In genomic region chr11:5398301-5399053, GRCm38 (mm10) we compare ENCODE assay signal across 22 mouse cellular contexts. TPM values are rescaled to one million over a fixed set of nuclear protein-coding genes. Genes with fewer than 3 reads are reported as not detected.
DNase-seq lines count a peak whose midpoint lies in the region; ATAC-seq and TF ChIP-seq lines count a peak whose summit lies in the region.
"Had no signal": no experiment of that assay in that cellular context is flagged by ENCODE, and none has a peak within 500 bp of the region (broad histone marks: within the 10 kb centered on the region; RNA-seq: fewer than 3 reads in every experiment).

No protein-coding gene starts in this region.

- peaks cover 2 to 5% of the 10 kb centered on the region in 2 experiments; a peak in 2 of 4 replicates for H3K4me1 ChIP-seq in ES-E14 (ENCODE audit: control insufficient read depth in 2 of 2, insufficient read depth in 2 of 2, low read length in 2 of 2, poor library complexity in 1 of 2)
- H3K4me1 ChIP-seq in hindbrain, embryonic 12.5 days = peaks cover 9% of the 10 kb centered on the region; the same call in 1 of the 2 replicates
- H3K4me1 ChIP-seq: heart, embryonic 15.5 days had no signal

- H3K27me3 ChIP-seq in hindbrain, embryonic 12.5 days = no peaks in the 10 kb centered on the region
- H3K27me3 ChIP-seq: heart, embryonic 15.5 days; intestine, embryonic 15.5 days had no signal

- no peak overlapping the region for H3K9ac ChIP-seq in ES-E14 (ENCODE audit: insufficient read depth, low read depth, low read length, poor library complexity, severe bottlenecking)
- no peak overlapping the region for H3K9ac ChIP-seq in hindbrain, embryonic 12.5 days
- H3K9ac ChIP-seq: heart, embryonic 15.5 days; hindbrain, embryonic 14.5 days; intestine, embryonic 15.5 days had no signal

- no peak overlapping the region for H3K4me3 ChIP-seq in ES-E14 (ENCODE audit: insufficient read depth in 1 of 2, low read depth in 1 of 2, low read length in 2 of 2, poor library complexity in 1 of 2, severe bottlenecking in 1 of 2)
- H3K4me3 ChIP-seq in hindbrain, embryonic 12.5 days = no peak overlapping the region
- H3K4me3 ChIP-seq: embryonic facial prominence, embryonic 10.5 days; forebrain, embryonic 10.5 days; heart, adult 2 months; heart, embryonic 15.5 days; intestine, embryonic 15.5 days had no signal

- no peak overlapping the region for H3K27ac ChIP-seq in ES-E14 (ENCODE audit: insufficient read depth, low read depth, low read length, poor library complexity, severe bottlenecking)
- no peak overlapping the region for H3K27ac ChIP-seq in hindbrain, embryonic 12.5 days
- H3K27ac ChIP-seq: embryonic facial prominence, embryonic 10.5 days; forebrain, embryonic 10.5 days; heart, adult 2 months; heart, embryonic 15.5 days; hindbrain, embryonic 14.5 days; intestine, embryonic 15.5 days had no signal

- no peak for ATAC-seq in hindbrain, embryonic 12.5 days (ENCODE audit: low FRiP score)
- ATAC-seq: forebrain, embryonic 14.5 days; intestine, embryonic 15.5 days had no signal

- no peaks in the 10 kb centered on the region for H3K36me3 ChIP-seq in ES-E14 (ENCODE audit: control insufficient read depth, insufficient read depth, low read length, poor library complexity, severe bottlenecking)
- no peaks in the 10 kb centered on the region for H3K36me3 ChIP-seq in hindbrain, embryonic 12.5 days
- H3K36me3 ChIP-seq: embryonic facial prominence, embryonic 10.5 days; heart, embryonic 15.5 days; intestine, embryonic 15.5 days had no signal

- in situ Hi-C loops in ES-E14 (cut with MboI; ENCODE audit: low sequenced_read_pairs in 2 of 2, unreplicated experiment in 2 of 2) = no loop called here

- no peaks in the 10 kb centered on the region for H3K9me3 ChIP-seq in ES-E14 (ENCODE audit: control insufficient read depth, insufficient read depth, low read depth, low read length)
- no peaks in the 10 kb centered on the region for H3K9me3 ChIP-seq in hindbrain, embryonic 12.5 days (replicated peaks)
- H3K9me3 ChIP-seq: embryonic facial prominence, embryonic 10.5 days; forebrain, embryonic 10.5 days; heart, embryonic 15.5 days; intestine, embryonic 15.5 days had no signal

- no peak overlapping the region for H3K4me2 ChIP-seq in hindbrain, embryonic 12.5 days (replicated peaks)
- H3K4me2 ChIP-seq: heart, embryonic 11.5 days; heart, embryonic 15.5 days; hindbrain, embryonic 14.5 days; intestine, embryonic 15.5 days had no signal

- 56% methylated on average over 3 of the region's 3 CpGs for WGBS in hindbrain, embryonic 12.5 days

- peak; percentile 14 for DNase-seq in layer of hippocampus, adult 9-11 months
- DNase-seq in layer of hippocampus, adult 11-12 months (ENCODE audit: low spot score) = no peak
- DNase-seq in A20 (ENCODE audit: low read depth, low spot score) (peak; percentile 48), ES-E14 (ENCODE audit: low read depth, low spot score) (no peak), MN1 (ENCODE audit: low spot score) (no peak)
- DNase-seq in brain, adult 2 months (ENCODE audit: low read depth, low spot score) = peak; percentile 66
- DNase-seq in frontal cortex, postnatal 14 days (ENCODE audit: low spot score in 2 of 2) = no peak
- DNase-seq: adrenal gland, postnatal 10 days; cerebellum, adult 18-20 months; cerebellum, adult 9-11 months; cerebellum, postnatal 36 days; gastrocnemius, postnatal 10 days; heart, adult 2 months; heart, postnatal 14 days had no signal

TF ChIP-seq in ES-E14, 5 proteins besides CTCF, POLR2A, EP300 and RAD21:
- no peak for TF ChIP-seq CHD2 (IDR thresholded peaks at IDR 0.05; ENCODE audit: low read depth, low read length)
- TF ChIP-seq ZNF384 (IDR thresholded peaks at IDR 0.05; ENCODE audit: low read depth, low read length) = peak; percentile 81
- TF ChIP-seq MAFK (IDR thresholded peaks at IDR 0.05; ENCODE audit: insufficient read depth, low read depth, low read length) = peak; percentile 63

RNA-seq across cellular contexts. Expression of gene Znrf3, which starts 46.2 kb away (rescaled TPM):
- total RNA-seq in ES-E14 (2012; rRNA removed) = 15.4 and 19.1 TPM in 2 replicates
- 8.2 and 8.3 TPM in 2 replicates for polyA plus RNA-seq in hindbrain, embryonic 12.5 days (2016; fragmentation: Nextera tagmentation; extraction: Ambion mirVana)

Comparison
In these comparisons a context has a peak if more than half of its experiments do, and no peak if none do; other contexts are left out.
1. DNase-seq: peak in layer of hippocampus, adult 9-11 months (single experiment), A20 (single experiment) and brain, adult 2 months (single experiment); none in layer of hippocampus, adult 11-12 months (single experiment), ES-E14 (single experiment), MN1 (single experiment) and frontal cortex, postnatal 14 days (0 of 2).